Mouse (Mus musculus): ENCODE measurements around the gene Cadps.
"Not testable (repeated sequence)": the region's sequence is repeated elsewhere in the genome, so short reads cannot be mapped to it uniquely, and the experiment has no call there.

Cadps gene

GRCm38 (mm10) chr14:12583536-12583935 lies 239.3 kb downstream of the Cadps start:
- DNase-seq (ENCODE audit: low spot score) = no peak

- DNase-seq (ENCODE audit: low spot score) = no peak
Observed at GRCm38 (mm10) chr14:12581657-12582056, 241.2 kb downstream of the Cadps start.

GRCm38 (mm10) chr14:12580786-12581185 lies 242.1 kb downstream of the Cadps start:
- DNase-seq (ENCODE audit: low spot score) = peak; percentile 18

- DNase-seq (ENCODE audit: low spot score) = no peak
Observed at GRCm38 (mm10) chr14:12578156-12578555, 244.7 kb downstream of the Cadps start.

GRCm38 (mm10) chr14:12577475-12578140 lies 245.3 kb downstream of the Cadps start:
- DNase-seq (ENCODE audit: low spot score) = no peak

- peak; percentile 86 for DNase-seq (ENCODE audit: low spot score)
Observed at GRCm38 (mm10) chr14:12575105-12575504, 247.8 kb downstream of the Cadps start.

- DNase-seq (ENCODE audit: low spot score) = no peak
Observed at GRCm38 (mm10) chr14:12574336-12574735, 248.5 kb downstream of the Cadps start.

- not testable (repeated sequence) for DNase-seq (ENCODE audit: low spot score)
Observed at GRCm38 (mm10) chr14:12561730-12562129, 261.1 kb downstream of the Cadps start.

GRCm38 (mm10) chr14:12560233-12560577 lies 262.7 kb downstream of the Cadps start:
- no peak for DNase-seq (ENCODE audit: low spot score)

GRCm38 (mm10) chr14:12559574-12560232 lies 263.2 kb downstream of the Cadps start:
- no peak for DNase-seq (ENCODE audit: low spot score)

GRCm38 (mm10) chr14:12558920-12559573 lies 263.8 kb downstream of the Cadps start:
- no peak for DNase-seq (ENCODE audit: low spot score)

GRCm38 (mm10) chr14:12554486-12554885 lies 268.4 kb downstream of the Cadps start:
- no peak for DNase-seq (ENCODE audit: low spot score)

GRCm38 (mm10) chr14:12551353-12551752 lies 271.5 kb downstream of the Cadps start:
- DNase-seq (ENCODE audit: low spot score) = no peak

GRCm38 (mm10) chr14:12550931-12551330 lies 271.9 kb downstream of the Cadps start:
- no peak for DNase-seq (ENCODE audit: low spot score)

- DNase-seq (ENCODE audit: low spot score) = no peak
Observed at GRCm38 (mm10) chr14:12549290-12549689, 273.6 kb downstream of the Cadps start.

GRCm38 (mm10) chr14:12547496-12547895 lies 275.4 kb downstream of the Cadps start:
- no peak for DNase-seq (ENCODE audit: low spot score)

GRCm38 (mm10) chr14:12541733-12542132 lies 281.1 kb downstream of the Cadps start:
- peak; percentile 42 for DNase-seq (ENCODE audit: low spot score)

GRCm38 (mm10) chr14:12539071-12539470 lies 283.8 kb downstream of the Cadps start:
- no peak for DNase-seq (ENCODE audit: low spot score)

GRCm38 (mm10) chr14:12531101-12531500 lies 291.8 kb downstream of the Cadps start:
- peak; percentile 69 for DNase-seq (ENCODE audit: low spot score)

- no peak for DNase-seq (ENCODE audit: low spot score)
Observed at GRCm38 (mm10) chr14:12530554-12530953, 292.3 kb downstream of the Cadps start.

- DNase-seq (ENCODE audit: low spot score) = peak; percentile 92
Observed at GRCm38 (mm10) chr14:12529961-12530542, 292.8 kb downstream of the Cadps start.

- DNase-seq (ENCODE audit: low spot score) = no peak
Observed at GRCm38 (mm10) chr14:12527296-12527695, 295.6 kb downstream of the Cadps start.

- no peak for DNase-seq (ENCODE audit: low spot score)
Observed at GRCm38 (mm10) chr14:12507018-12507417, 315.9 kb downstream of the Cadps start.

Data from embryo, embryonic 10.5 days (tissue).